Mouse (Mus musculus) liver, embryonic 12.5 days (tissue): Measurements from ENCODE around the gene Mast4. TPM values are rescaled to one million over a fixed set of nuclear protein-coding genes. Genes with fewer than 3 reads are reported as not detected.

ENCODE experiments used
- ATAC-seq: fragments of 200-750 bp; cut with Nextera tagmentation; 2 replicates; pipeline ENCODE4 v1.8.0; 2017; ENCODE audit warnings: moderate number of reproducible peaks, mild to moderate bottlenecking, moderate library complexity
- H3K27ac ChIP-seq: fragments of 300-500 bp; sonication (generic); 2 replicates; pipeline ENCODE4 v1.5.1; 2016; ENCODE audit warnings: mild to moderate bottlenecking
- H3K27me3 ChIP-seq: fragments of 300-500 bp; sonication (generic); replicated peaks from 2 replicates; pipeline ENCODE4 v1.6.1; 2016; ENCODE audit warnings: mild to moderate bottlenecking, moderate library complexity
- H3K36me3 ChIP-seq: fragments of 300-500 bp; sonication (generic); 2 replicates; pipeline ENCODE4 v1.6.1; 2016; ENCODE audit warnings: mild to moderate bottlenecking, moderate library complexity
- H3K4me1 ChIP-seq: fragments of 300-500 bp; sonication (generic); 2 replicates; pipeline ENCODE4 v1.6.1; 2016
- H3K4me2 ChIP-seq: fragments of 300-500 bp; sonication (generic); 2 replicates; pipeline ENCODE4 v1.6.1; 2016; ENCODE audit warnings: mild to moderate bottlenecking, moderate library complexity
- H3K4me3 ChIP-seq: fragments of 300-500 bp; sonication (generic); 2 replicates; pipeline ENCODE4 v1.5.1; 2016; ENCODE audit warnings: mild to moderate bottlenecking, moderate library complexity
- H3K9ac ChIP-seq: fragments of 300-500 bp; sonication (generic); 2 replicates; pipeline ENCODE4 v1.6.1; 2016; ENCODE audit warnings: mild to moderate bottlenecking, moderate library complexity
- H3K9me3 ChIP-seq: fragments of 300-500 bp; sonication (generic); replicated peaks from 2 replicates; pipeline ENCODE4 v1.6.1; 2016; ENCODE audit warnings: mild to moderate bottlenecking, moderate library complexity
- WGBS: fragments of 180-500 bp; shearing (Covaris S2); methylation state at CpG from one replicate; pipeline ENCODE4 v1.1.7; 2016; ENCODE audit not compliant: insufficient replicate concordance; 5-methylcytosine and 5-hydroxymethylcytosine counted together
- polyA plus RNA-seq: library from polyadenylated mRNA; unstranded; fragments of >200 nt; fragmentation: Nextera tagmentation; extraction: Ambion mirVana; gene quantifications from 2 replicates; pipeline ENCODE4 v1.2.1, GENCODE M21; 2016

Gene Mast4
- polyA plus RNA-seq, 1 experiment from 2014 or later = 4.7 TPM

DNA sequence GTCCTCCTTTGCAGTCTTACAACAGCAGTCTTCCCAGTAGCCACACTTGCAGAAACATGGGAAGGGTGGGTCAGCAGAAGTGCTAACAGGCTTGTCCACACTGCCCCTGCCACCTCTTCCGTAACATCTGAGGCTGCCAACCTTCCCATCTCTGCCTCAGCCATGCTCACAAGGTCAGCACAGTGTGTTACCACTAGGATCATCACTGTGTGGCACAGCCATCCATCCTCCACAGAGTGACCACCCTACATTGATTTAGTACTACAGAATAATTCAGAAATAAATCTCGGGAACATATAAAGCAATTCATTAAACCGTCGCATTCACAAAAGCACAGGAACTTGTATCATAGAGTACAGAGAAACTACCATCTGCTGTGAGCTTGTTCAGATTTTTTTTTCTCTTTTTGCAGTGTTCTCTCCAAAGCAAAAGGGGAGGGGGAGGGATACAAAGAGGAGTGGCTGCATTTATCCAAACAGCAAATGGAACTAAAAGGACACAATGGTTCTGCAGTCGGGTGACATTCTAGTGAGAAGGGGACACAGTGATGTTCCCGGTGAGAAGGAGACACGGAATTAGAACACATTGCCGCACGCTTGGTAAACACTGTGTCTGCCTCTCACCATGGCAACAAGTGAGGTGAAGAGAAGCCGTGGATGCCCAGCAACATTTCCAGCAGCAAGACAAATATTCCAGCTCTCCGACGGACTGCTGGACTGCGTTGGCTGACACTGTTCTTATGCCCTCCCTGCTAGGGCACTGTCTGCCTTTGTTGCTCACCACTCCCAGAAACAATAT is 388.1 kb downstream of the Mast4 start:
- no peaks in the 10 kb centered on the region for H3K9me3 ChIP-seq
- H3K27ac ChIP-seq = no peak overlapping the region
- H3K36me3 ChIP-seq = no peaks in the 10 kb centered on the region
- no peak overlapping the region for H3K9ac ChIP-seq
- ATAC-seq = no peak
- H3K4me2 ChIP-seq = no peak overlapping the region
- WGBS = 78% methylated on average over 13 of the region's 13 CpGs
- no peaks in the 10 kb centered on the region for H3K4me1 ChIP-seq
- no peak overlapping the region for H3K4me3 ChIP-seq
- H3K27me3 ChIP-seq = no peaks in the 10 kb centered on the region

DNA sequence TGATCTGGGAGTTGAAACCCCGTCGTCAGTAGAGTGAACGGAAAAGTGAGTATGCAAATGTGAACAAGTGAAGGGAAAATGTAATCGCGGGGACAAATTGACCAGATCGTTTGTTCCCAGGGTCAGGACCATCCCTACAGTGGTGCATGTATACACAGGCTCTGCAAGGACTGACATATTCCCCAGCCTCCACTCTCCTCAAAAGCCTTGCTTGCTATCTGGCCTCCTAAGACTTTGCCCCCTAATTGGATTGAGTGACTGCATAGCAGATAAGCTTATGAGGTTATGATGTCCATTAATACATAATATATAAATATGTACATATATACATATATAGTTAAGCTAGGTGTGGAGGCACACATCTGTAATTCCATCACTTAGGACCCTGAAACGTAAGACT is 388.8 kb downstream of the Mast4 start:
- no peak overlapping the region for H3K4me2 ChIP-seq
- no peak for ATAC-seq
- H3K9me3 ChIP-seq = no peaks in the 10 kb centered on the region
- no peaks in the 10 kb centered on the region for H3K4me1 ChIP-seq
- no peaks in the 10 kb centered on the region for H3K27me3 ChIP-seq
- no peak overlapping the region for H3K4me3 ChIP-seq
- no peaks in the 10 kb centered on the region for H3K36me3 ChIP-seq
- 78% methylated on average over 7 of the region's 7 CpGs for WGBS
- no peak overlapping the region for H3K27ac ChIP-seq
- no peak overlapping the region for H3K9ac ChIP-seq

DNA sequence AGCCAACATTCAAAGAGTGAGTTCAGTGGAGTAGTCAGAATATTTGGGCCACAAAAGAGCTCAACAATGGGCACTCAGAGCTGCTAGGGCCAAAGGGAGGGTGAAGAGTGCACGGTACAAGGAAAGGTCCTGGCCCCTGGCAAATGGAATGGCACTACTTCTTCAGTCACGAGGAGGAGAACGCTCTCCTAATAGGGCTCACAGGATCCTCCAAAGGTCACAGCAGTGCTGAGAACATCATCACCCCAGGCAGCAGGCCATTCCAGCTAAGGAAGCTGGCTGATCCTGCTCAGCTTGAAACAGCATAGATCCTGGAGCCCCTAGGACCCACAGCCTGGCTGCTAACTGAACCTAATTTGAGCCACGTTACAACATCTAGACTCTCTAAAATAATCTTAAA is 389.8 kb downstream of the Mast4 start:
- H3K27me3 ChIP-seq = no peaks in the 10 kb centered on the region
- no peak overlapping the region for H3K4me3 ChIP-seq
- H3K36me3 ChIP-seq = no peaks in the 10 kb centered on the region
- no peak for ATAC-seq
- H3K4me2 ChIP-seq = no peak overlapping the region
- 72% methylated on average over 4 of the region's 4 CpGs for WGBS
- no peaks in the 10 kb centered on the region for H3K9me3 ChIP-seq
- no peak overlapping the region for H3K27ac ChIP-seq
- H3K4me1 ChIP-seq = no peaks in the 10 kb centered on the region
- H3K9ac ChIP-seq = no peak overlapping the region

DNA sequence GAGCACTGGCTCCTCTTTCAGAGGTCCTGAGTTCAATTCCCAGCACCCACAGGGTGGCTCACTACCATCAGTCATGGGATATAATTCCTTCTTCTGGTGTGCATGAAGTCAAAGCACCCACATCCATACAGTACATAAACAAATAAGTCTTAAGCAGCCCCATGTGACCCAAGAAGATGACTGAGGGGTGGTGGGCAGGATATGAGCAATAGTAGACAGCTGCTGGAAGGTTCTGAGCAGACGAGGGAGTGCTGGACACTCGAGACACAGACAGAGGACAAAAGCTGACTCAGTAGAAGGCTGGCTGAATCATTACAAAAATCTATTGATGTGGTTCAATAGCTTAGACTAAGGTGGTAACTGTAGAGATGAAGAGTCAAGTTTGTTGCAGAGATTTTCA is 391.7 kb downstream of the Mast4 start:
- H3K4me2 ChIP-seq = no peak overlapping the region
- no peaks in the 10 kb centered on the region for H3K4me1 ChIP-seq
- no peaks in the 10 kb centered on the region for H3K36me3 ChIP-seq
- no peaks in the 10 kb centered on the region for H3K9me3 ChIP-seq
- no peak for ATAC-seq
- no peak overlapping the region for H3K9ac ChIP-seq
- H3K27me3 ChIP-seq = no peaks in the 10 kb centered on the region
- no peak overlapping the region for H3K27ac ChIP-seq
- H3K4me3 ChIP-seq = no peak overlapping the region
- WGBS = 62% methylated on average over 2 of the region's 2 CpGs

DNA sequence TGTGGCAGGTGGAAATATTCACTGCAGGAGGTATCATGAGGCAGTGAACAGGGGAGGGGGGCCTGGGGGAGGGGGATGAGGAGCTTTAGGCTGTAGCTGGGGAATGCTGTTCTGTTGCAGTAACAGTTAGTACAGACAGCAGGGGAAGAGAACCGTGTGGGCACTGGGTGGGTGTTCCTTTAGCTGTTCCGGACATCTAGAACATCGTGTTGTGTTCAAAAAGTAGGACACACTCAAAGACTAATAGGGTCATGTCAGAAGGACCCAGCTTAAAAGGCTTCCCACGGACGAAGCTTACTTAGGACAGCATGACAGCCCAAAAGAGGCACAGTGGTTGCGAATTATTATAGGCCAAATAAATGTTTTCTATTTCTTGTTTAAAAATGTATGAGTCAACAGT is 393.8 kb downstream of the Mast4 start:
- H3K4me1 ChIP-seq = no peaks in the 10 kb centered on the region
- H3K4me3 ChIP-seq = no peak overlapping the region
- no peaks in the 10 kb centered on the region for H3K36me3 ChIP-seq
- no peaks in the 10 kb centered on the region for H3K9me3 ChIP-seq
- H3K27ac ChIP-seq = no peak overlapping the region
- H3K4me2 ChIP-seq = no peak overlapping the region
- 74% methylated on average over 6 of the region's 6 CpGs for WGBS
- no peak for ATAC-seq
- H3K27me3 ChIP-seq = no peaks in the 10 kb centered on the region
- no peak overlapping the region for H3K9ac ChIP-seq

DNA sequence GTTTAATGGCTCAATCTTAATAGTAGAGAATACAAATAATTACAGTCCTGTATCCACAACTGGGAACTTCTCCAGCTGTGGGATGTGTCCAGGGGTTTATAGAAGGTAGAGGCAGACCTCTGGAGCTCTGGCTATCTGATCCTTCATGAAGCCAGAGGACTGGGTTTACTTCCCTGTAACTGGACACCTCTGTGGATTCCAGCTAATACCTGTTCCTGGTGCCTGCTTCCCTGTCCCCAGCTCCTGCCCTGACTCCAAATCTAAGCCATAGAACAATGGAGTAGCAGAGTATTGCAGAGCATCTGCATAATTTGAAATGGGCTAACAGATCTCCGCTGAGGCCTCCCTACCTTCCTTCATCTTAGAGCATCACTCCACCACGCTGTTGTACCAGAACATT is 398.1 kb downstream of the Mast4 start:
- 56% methylated on average over 2 of the region's 2 CpGs for WGBS
- no peak overlapping the region for H3K9ac ChIP-seq

DNA sequence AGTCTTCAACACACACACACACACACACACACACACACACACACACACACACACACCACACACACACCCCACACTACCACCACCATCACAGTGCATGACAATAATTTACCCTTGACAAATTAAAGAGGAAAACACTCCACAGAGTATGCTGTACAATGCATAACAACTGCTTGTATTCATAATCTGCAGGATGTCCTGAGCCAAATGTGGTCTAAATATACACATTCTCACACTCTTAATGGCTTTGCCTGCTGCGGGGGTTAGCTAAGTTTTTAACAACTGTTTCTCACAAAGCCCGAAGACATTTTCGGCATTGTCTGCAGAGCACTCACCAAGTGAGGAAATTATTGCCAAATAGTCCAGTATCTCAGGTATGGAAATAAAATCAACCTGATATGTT is 398.5 kb downstream of the Mast4 start:
- WGBS = 76% methylated on average over 3 of the region's 3 CpGs
- no peaks in the 10 kb centered on the region for H3K27me3 ChIP-seq
- no peak overlapping the region for H3K27ac ChIP-seq
- H3K4me2 ChIP-seq = no peak overlapping the region
- H3K9ac ChIP-seq = no peak overlapping the region
- H3K36me3 ChIP-seq = no peaks in the 10 kb centered on the region
- H3K4me1 ChIP-seq = no peaks in the 10 kb centered on the region
- H3K4me3 ChIP-seq = no peak overlapping the region
- no peak for ATAC-seq
- no peaks in the 10 kb centered on the region for H3K9me3 ChIP-seq

More for the DNA sequence above, 398.1 kb downstream of the Mast4 start:
- H3K9me3 ChIP-seq = no peaks in the 10 kb centered on the region
- H3K27ac ChIP-seq = no peak overlapping the region
- no peaks in the 10 kb centered on the region for H3K36me3 ChIP-seq
- ATAC-seq = no peak
- H3K4me2 ChIP-seq = no peak overlapping the region
- no peaks in the 10 kb centered on the region for H3K27me3 ChIP-seq
- no peak overlapping the region for H3K4me3 ChIP-seq
- no peaks in the 10 kb centered on the region for H3K4me1 ChIP-seq

DNA sequence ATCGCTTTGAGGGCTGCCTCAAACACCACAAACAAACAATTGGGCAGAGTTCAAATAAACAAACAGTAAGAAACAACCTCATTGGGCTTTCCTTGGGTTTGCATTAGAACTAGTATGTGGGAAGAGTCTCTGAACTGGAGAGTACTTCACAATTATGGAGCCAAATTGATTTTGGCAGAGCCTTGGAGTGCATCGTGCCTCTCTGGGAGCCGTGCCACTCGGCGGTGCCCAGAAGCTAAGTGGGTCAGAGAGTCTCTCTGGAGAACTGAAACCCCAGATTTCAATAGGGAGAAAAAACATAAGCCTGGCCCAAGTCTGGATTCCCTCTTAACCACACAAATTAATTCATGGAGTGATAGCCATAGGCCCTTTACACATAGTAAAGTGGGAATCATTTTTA is 400.6 kb downstream of the Mast4 start:
- no peaks in the 10 kb centered on the region for H3K27me3 ChIP-seq
- H3K9ac ChIP-seq = no peak overlapping the region
- no peak for ATAC-seq
- no peak overlapping the region for H3K4me2 ChIP-seq
- no peak overlapping the region for H3K27ac ChIP-seq
- no peaks in the 10 kb centered on the region for H3K4me1 ChIP-seq
- no peaks in the 10 kb centered on the region for H3K36me3 ChIP-seq
- 82% methylated on average over 5 of the region's 5 CpGs for WGBS
- no peaks in the 10 kb centered on the region for H3K9me3 ChIP-seq
- H3K4me3 ChIP-seq = no peak overlapping the region

DNA sequence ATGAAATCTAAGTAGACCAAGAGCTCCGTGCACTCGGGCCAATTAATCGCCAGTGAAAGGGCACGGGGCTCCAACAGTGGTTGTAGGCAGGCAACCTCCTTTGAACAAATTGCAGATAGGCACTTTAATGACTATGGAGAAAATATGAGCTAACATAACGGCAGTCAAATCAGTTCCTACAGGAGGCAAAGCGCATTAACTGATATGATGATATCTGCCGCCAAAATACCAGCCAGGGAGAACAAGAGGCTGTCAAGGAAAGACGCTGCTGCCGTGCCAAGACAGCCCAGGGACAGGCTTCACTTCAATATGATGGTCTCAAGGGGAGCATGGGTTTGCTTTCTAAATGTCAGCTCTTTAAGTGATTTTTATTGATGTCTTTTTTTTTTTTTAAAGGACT is 401.9 kb downstream of the Mast4 start:
- WGBS = 70% methylated on average over 9 of the region's 9 CpGs
- H3K9ac ChIP-seq = no peak overlapping the region
- no peak overlapping the region for H3K4me3 ChIP-seq
- no peaks in the 10 kb centered on the region for H3K36me3 ChIP-seq
- no peak overlapping the region for H3K4me2 ChIP-seq
- no peak for ATAC-seq
- H3K4me1 ChIP-seq = no peaks in the 10 kb centered on the region
- H3K27ac ChIP-seq = no peak overlapping the region
- no peaks in the 10 kb centered on the region for H3K27me3 ChIP-seq
- no peaks in the 10 kb centered on the region for H3K9me3 ChIP-seq

DNA sequence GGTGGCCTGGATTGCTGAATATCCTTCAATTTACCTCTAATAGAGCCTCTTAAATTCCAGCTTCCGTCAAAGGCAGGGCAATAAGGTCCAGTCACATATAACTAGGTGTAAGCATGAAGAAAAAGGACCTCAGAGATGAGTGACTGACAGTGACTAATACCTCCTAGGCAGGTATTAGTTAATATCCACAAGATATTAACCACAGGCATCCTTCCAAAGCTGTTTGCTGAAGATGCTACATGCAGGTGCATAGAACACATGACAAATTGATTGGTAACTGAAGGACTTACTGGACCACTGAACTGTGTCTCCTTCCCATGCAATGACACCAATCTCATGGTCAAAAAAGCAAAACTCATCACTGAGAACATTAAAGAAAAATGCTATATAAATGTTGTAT is 402.3 kb downstream of the Mast4 start:
- H3K4me3 ChIP-seq = no peak overlapping the region
- no peaks in the 10 kb centered on the region for H3K36me3 ChIP-seq
- no peaks in the 10 kb centered on the region for H3K9me3 ChIP-seq
- ATAC-seq = no peak
- no peak overlapping the region for H3K27ac ChIP-seq
- 70% methylated on average over 1 of the region's 1 CpGs for WGBS
- no peak overlapping the region for H3K9ac ChIP-seq
- no peaks in the 10 kb centered on the region for H3K27me3 ChIP-seq
- no peak overlapping the region for H3K4me2 ChIP-seq
- H3K4me1 ChIP-seq = no peaks in the 10 kb centered on the region

DNA sequence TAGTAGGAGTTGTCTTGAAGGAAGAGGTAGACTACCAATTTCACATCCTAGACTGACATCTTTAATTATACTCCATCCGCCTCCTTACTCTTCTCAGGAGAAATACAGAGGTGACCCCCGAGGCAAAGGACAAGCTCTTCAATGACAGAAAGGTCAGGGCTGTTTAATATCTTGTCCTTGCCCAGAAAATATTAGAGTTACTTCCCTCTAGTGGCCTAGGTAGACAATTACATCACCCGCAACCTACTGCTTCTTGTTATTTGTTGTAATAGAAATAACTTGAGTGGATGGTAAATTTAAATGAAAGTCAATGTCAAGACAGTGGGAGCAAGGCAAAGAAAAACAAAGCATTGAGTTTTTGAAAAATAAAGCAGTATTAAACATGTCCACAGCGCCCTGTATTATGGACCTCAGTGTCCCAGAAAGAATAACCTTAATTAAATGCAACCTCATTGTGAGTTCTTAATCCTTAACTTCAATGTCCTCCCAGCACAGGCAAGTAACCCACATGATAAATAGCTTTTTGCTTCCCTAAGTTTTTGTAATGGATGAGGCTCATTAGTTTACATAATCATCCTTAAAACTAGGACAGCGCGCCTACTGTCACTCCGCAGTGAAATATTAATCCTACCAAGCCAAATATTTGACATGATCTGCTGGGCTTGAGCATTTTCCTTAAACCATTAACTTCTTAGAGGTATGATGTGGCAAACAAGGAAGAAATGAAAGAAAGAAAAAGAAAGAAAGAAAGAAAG is 408.3 kb downstream of the Mast4 start:
- H3K36me3 ChIP-seq = no peaks in the 10 kb centered on the region
- no peak overlapping the region for H3K9ac ChIP-seq
- H3K27me3 ChIP-seq = no peaks in the 10 kb centered on the region
- no peak overlapping the region for H3K4me2 ChIP-seq
- ATAC-seq = no peak
- no peaks in the 10 kb centered on the region for H3K4me1 ChIP-seq
- H3K4me3 ChIP-seq = no peak overlapping the region
- WGBS = 77% methylated on average over 7 of the region's 7 CpGs
- H3K9me3 ChIP-seq = no peaks in the 10 kb centered on the region
- no peak overlapping the region for H3K27ac ChIP-seq

DNA sequence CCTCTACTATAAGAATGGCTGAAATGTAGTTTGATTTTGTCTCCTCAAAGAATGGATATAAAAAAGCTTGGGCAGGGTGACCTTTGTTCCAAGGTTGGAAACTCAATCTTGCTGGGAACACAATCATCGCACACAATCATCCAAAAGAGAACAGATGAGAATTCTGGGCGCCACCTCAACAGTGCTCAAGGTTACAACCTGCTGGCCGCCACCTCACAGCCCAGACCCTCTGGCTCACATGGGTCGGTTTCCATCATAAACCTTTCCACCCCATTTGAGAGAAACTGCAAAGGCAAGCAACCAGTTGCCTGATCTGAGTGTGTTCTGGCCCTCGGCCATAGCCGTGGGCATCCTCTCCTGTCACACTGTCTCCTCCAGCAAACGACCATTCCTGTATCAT is 414.6 kb downstream of the Mast4 start:
- ATAC-seq = no peak
- H3K4me3 ChIP-seq = no peak overlapping the region
- no peaks in the 10 kb centered on the region for H3K4me1 ChIP-seq
- H3K9me3 ChIP-seq = no peaks in the 10 kb centered on the region
- no peaks in the 10 kb centered on the region for H3K27me3 ChIP-seq
- H3K4me2 ChIP-seq = no peak overlapping the region
- H3K36me3 ChIP-seq = no peaks in the 10 kb centered on the region
- H3K27ac ChIP-seq = no peak overlapping the region
- no peak overlapping the region for H3K9ac ChIP-seq
- 77% methylated on average over 7 of the region's 7 CpGs for WGBS
